Mouse (Mus musculus): ENCODE measurements around the gene Atf7.

GRCm38 (mm10) chr15:102503924-102504782 lies 121.1 kb downstream of the Atf7 start:
- TF ChIP-seq CTCF (IDR thresholded peaks at IDR 0.05; ENCODE audit: low read depth, low read length), result no peak
- TF ChIP-seq POLR2A (IDR thresholded peaks at IDR 0.05; ENCODE audit: extremely low read depth, insufficient read depth, low read length), result no peak

Measured in liver, adult 2 months (tissue).